Mouse (Mus musculus): Measurements from ENCODE around the gene Mrps18a. TPM values are rescaled to one million over a fixed set of nuclear protein-coding genes. Genes with fewer than 3 reads are reported as not detected.

The Mrps18a gene
- total RNA-seq, 2 experiments from 2014 or later = 86.4 to 93.2 TPM

DNA sequence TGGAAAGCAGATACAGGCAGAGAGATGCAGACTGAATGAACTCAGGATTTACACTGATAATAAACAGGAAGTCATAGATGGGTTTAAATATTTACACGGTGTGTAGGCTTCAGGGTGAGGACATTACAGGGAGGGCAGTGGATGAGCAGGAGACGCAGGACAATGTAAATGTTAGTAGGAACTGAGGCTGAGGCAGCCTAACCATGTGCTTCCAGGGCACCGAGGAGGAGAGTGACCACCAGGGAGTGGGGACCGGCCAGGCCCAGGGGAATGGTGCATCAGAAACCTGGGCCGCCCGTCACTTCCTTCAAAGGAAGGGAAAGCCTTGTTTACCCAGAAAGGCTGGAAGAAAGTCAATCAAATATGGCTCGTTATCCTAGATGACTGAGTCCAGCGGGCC lies 12.3 kb upstream of the Mrps18a start:
- no peak for DNase-seq (ENCODE audit: low spot score in 2 of 2)

DNA sequence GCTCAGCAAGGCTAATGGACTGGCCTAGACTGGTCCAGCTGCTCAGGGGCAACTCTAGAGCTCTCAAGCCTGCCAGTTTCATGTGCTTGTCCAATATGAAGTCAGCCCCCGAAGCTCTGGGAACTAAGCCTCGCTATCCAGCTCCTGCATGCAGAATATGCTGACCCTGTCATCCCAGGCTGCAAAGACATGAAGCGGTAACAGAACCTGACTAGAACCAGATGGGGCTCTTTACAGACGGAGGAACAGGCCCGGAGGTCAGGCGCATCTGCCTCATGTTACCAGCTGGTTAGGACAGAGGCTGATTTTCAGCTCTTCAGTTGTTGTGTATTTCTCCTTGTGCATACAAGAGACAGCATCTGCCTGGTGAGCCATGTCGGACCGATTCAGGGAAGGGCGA lies 8.9 kb upstream of the Mrps18a start:
- DNase-seq (ENCODE audit: low spot score in 2 of 2) = no peak

DNA sequence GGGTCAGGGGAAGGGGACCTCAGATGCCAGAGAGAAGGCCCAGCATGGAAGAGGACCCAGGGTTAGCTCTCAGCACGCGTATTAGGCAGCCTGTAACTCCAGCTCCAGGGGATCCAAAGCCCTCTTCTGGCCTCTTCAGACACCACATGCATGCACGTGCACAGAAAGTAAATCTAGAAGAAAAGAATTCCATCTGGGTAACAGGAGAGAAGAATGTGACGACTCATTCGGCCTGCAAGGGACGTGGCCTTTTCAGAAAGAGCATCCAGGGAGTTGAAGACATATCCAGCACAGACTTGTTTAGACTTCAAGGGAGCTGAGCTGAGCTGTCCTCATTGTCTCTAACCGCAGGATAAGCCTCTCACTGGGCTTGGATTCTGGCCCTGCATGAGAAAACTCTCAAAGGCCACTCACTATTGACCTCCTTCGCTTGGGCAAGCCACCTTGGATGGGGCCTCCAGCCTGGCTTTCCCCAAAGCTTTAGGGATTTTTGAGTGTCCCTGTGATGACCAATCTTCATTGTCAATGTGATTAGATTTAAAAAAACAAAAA lies 8.1 kb upstream of the Mrps18a start:
- no peak for DNase-seq (ENCODE audit: low spot score in 2 of 2)

DNA sequence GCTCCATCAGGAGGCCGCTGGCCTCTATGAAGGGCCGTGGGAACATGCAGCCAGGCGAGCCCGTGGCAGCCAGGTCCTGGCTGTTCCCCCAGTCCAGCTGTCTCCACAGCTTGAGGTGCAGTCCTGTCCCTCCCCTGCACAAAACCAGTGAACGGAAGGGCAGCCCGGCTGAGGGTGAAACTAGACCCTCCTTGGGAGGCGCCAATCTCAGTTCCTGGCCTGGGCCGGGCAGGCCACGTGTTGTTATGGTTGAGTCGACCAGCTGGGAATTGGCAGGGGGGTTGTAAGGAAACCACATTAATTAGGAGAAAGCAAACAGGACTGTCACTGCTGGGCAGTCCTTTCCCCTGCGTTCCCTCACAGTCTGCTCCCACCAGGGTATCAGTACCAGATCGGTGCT lies 6.3 kb upstream of the Mrps18a start:
- DNase-seq (ENCODE audit: low spot score in 2 of 2) = no peak

DNA sequence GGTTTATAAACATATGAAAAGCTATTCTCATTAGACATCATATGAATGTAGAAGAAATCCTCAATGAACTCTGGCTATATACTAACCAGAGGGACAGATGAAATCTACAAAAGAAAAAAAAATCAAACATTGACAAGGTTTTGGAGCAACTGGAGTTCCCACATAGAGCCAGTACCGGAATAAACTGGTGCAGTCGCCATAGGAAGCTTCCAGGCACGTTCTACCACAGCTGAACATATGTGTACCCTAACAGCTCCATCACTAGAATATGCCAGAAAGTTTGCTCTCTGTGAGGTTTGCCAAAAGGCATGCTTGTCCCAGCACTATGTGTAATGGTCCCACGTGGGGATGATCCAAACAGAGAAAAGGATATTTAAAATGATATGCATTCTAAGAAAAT lies 2.5 kb upstream of the Mrps18a start:
- no peak for DNase-seq (ENCODE audit: low spot score in 2 of 2)

DNA sequence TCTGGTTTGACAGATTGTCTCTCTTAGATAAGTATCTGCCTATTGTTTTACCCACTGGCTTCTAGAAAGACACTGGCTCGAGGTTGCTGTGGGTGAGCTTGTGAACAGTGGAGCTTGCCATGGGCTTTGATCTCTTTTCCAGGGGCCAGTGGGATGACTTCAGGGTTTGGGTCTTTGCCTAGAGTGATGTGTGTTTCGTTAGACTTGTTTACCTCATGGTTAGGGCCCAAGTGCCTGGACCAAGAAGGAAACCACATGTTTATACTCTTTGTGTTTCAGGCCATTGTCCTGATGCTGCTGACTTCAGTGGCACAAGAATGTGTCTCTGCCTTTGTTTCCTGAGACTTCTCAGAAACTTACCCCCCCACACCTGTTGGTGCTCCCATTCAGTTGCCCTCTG lies 4.7 kb downstream of the Mrps18a start:
- DNase-seq (ENCODE audit: low spot score in 2 of 2) = no peak

DNA sequence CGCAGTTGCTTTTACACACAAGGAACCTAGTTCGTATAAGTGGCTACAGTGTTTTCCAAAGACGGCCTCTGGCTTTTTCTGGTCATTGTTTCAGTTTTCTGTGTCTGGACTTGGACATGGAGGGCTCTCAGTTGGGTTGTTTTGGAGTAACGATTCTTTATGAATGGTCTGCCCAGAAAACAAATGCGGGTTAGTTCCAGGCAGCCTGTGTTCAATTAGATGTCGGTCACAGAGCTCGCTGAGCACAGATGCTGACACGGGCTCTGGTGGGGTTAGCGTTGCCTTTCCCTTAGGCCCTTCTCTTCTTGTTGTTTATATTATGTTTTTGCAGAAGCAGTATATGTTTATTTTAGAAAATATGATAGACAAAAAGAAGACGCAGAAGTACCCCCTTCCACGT lies 5.4 kb downstream of the Mrps18a start:
- DNase-seq (ENCODE audit: low spot score in 2 of 2) = no peak

DNA sequence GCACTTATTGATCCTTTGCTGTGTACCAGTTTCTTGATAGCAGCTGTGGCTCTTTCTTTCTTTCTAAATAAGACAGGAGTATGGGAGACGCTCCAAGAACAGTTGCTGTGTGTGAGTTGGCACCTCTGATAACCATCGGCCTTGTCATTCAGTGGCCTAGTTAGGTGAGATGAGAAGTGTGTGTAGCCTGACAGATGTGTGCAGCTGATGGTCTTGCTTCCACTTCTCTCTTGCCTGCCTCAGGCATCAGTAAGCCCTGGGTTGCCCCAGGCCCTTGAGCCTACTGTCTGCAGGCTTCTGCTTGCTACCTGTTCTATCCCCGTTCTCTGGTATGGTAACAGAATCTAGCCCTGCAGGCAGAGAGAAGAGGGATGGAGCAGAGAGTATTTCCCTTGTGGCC lies 6.1 kb downstream of the Mrps18a start:
- no peak for DNase-seq (ENCODE audit: low spot score in 2 of 2)

DNA sequence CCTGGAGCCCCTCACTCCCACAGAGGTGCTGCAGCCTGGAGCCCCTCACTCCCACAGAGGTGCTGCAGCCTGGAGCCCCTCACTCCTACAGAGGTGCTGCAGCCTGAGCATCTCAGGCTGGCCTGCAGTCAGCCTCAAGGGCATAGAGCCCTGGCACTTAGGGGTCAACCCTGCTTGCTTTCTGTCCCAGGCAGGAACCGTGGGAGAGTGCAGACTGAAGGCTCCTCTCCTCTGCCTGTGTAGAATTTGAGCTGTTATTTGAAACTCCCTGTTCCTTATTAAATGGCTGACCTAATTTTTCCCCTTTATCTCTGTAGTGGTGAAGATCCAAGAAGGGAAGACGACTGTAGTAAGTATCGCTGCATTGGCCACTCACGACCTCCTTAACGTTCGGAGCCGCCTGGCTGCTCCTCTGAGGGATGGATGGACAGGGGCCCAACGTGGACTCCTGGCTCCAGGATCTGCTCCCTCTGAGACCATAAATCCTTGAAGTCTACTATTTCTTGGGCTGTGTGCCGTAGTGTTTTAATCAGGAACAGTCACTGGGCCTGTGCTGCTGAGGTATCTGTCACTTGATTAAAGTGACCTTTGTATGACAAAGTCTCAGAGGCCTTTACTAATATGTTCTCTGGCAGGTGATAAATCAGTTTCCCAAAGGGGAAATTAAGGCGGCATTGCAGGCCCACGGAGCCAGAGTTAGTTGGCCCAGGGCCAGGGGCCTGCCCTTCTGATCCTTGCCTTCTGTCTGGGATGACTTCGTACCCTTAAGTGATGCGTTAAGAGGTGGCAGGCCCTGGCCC lies 7.0 kb downstream of the Mrps18a start:
- DNase-seq (ENCODE audit: low spot score in 2 of 2) = no peak

DNA sequence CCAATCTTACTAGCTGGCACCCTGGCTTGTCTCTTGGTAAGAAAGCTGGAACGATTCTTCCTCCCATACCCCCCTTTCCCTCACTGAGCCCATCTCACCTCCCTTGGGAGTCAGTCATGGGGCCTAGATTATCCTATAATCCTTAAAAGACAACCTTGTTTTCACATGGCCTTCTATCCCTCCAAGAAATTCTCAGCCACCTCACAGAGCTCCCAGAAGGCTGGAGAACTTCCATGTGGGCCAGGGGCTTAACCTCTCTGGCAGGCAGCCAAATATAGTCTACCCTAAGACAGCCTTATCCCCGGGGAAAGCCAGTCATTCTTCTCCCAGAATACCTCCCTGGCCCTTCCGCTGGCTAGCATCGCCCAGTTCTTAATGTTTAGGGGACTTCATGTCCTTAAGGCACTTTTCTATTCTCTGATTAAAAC lies 7.7 kb downstream of the Mrps18a start:
- no peak for DNase-seq (ENCODE audit: low spot score in 2 of 2)

DNA sequence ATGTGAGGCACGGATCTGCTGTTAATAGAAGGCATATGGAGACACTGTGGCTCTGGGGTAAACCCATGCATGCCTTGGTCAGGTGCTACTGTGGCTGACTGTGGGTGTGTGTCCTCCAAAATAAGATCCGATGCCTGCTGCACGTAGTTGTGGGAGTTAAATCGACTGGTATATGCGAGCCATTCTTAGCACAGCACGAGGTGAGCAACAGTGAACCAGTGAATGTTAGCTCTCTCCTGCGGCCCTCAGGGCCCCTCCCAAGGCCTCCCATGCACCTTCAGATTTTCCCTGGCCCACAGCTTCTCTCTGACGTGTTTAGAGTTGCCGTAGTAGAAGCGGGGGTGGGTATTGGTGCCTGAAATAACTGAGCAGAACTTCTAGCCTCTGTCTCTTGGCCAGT lies 8.9 kb downstream of the Mrps18a start:
- no peak for DNase-seq (ENCODE audit: low spot score in 2 of 2)

DNA sequence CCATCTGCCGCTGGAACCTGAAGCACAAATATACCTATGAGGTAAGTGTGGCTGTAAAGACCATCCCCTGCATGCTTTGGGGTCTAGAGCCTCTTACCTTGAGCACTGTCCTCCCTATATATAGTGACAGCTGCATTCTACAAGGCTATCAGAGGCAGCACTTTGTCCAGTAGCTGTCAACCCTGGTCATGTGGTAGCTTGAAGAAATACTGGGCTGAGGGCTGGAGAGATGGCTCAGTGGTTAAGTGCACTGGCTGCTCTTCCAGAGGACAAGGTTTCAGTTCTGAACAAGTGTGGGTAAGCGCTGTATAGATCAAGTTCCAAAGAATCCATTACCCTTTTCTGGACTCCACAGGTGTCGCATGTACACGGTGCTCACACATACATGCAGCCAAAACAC lies 12.0 kb downstream of the Mrps18a start:
- DNase-seq (ENCODE audit: low spot score in 2 of 2) = no peak

DNA sequence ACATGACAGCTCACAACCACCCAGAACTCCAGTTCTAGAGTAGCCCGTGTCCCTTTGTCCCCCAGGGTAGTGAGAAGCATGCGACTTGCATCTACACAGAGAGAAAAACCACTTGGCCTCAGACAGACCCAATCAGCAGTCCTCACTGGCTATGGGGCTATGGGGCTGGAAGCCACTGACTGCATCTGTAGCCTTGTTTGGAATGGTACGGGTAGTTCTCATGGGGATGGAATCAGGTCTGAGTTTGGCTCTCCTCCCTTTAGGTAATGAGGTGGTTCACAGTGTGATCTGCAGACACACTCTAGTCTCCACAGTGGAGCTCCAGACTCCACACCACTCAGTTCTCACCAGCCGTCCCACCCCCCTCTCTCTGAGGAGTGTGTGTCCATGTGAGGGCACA lies 12.5 kb downstream of the Mrps18a start:
- no peak for DNase-seq (ENCODE audit: low spot score in 2 of 2)

DNA sequence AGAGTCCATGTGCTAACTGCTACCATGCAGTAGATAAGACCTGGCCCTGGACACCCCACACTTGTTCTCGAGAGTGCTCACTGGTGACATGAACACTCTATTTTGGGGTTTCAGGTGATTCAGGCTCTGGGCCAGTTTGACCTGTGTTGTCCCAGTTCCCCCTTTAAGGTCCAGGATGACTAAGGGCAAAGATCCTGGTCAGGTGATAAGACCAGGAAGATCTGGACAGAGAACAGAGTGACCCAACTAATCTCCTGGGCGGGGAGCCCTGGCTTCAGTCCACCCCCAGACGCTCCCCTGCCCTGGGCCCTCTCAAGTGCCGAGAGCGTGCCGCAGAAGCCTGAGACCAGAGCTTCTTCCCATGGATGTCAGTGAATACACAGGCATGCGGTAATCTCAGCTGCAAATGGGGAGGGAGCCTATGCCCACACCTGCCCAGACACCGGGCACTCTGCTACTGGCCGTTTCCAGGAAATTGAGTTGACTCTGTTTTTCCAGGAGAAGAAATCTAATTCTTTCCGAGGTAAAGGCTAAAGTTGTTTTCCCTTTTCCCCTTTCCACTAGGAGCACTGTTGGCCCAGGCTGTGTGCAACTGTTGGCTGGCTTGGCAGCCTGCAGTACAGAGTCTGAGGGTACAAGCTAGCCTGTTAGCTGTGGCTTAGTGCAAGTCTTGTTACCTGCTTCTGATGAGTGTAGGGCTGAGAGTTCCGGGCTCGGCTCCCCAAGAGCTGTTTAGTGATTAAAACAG lies 13.3 kb downstream of the Mrps18a start:
- DNase-seq (ENCODE audit: low spot score in 2 of 2) = no peak

DNA sequence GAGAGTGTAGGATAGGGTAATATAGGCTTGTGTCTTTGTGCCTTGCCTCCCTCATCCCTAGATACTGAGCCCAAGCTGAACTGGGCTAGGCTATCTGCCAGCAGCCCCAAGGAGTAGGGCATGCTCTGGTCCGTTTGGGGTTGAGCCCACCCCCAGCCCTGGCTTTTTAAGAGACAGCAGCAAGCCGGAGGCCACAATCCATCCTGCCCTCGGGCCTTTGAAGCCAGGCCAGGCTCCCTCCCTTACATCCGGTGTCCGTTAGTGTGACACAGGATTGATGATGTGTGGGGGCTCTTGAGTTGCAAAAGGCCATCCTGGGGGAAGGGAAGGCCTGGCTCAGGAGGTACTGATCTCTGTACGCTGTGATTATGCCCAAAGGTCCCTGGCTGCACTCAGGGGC lies 15.8 kb downstream of the Mrps18a start:
- no peak for DNase-seq (ENCODE audit: low spot score in 2 of 2)

DNA sequence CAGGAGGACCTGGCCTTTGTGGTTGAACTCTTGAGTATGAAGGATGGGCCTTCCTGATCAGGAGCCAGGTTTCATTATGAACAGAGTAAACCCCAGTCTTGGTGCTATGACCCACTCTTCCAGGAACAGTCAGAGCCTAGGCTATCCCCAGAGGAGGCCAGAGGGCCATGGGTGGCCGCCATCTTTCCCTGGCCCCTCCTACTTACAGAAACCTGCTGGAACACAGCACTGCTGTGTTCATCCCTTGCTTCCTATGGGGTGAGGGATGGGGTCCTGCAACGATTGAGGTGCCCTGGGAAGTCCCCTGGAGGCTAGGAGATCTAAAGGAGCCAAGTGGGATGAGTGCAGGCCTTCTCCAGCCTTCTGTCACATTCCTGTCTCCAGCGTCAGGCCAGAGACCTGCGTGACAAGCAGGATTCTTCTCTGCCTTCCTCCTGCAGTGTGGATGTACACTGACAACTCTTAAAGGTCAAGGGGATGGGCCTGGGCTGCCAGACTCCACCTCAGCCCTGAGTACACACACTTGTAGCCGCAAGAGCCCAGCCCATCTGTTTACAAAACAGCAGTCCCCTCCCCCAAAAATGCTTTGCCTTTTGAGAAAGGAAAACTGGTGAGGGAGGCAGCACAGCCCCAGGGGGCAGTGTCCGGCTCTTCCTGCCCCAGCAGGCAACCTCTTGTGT lies 17.2 kb downstream of the Mrps18a start:
- no peak for DNase-seq (ENCODE audit: low spot score in 2 of 2)

DNA sequence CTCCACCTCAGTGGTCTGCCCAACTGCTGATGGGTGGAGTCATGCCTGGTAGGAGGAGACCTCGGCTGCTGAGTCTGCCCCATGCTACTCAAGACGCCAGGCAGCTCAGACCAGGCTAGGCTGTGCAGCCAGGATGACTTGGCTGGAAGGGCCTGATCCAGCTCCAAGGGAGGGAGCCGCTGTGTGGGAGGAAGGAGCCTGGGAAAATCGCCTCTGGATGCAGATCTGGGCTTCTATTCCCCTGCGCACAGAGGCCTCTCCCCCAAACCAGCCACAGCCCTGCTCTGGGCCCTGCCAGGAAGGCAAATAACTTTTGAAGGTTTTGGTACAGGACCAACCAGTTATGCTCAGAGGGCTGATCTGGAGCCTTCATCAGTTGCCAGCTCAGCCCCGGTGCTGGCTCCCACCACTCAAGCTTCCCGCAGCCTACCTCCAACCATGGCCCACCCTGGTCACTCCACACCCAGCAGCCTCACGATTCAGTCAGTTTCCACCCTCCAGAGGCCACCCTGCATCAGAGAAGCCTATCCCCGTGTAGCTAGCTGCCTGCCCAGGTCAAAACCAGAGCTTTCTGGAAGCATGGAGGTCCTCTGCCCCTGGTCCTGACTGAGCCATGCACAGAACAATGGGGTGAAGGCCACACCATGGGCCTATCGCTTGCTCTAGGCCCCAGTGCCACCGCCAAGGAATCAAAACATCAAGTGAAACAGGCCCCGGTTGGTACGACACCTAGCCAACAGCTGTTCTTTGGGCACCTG lies 19.1 kb downstream of the Mrps18a start:
- no peak for DNase-seq (ENCODE audit: low spot score in 2 of 2)

DNA sequence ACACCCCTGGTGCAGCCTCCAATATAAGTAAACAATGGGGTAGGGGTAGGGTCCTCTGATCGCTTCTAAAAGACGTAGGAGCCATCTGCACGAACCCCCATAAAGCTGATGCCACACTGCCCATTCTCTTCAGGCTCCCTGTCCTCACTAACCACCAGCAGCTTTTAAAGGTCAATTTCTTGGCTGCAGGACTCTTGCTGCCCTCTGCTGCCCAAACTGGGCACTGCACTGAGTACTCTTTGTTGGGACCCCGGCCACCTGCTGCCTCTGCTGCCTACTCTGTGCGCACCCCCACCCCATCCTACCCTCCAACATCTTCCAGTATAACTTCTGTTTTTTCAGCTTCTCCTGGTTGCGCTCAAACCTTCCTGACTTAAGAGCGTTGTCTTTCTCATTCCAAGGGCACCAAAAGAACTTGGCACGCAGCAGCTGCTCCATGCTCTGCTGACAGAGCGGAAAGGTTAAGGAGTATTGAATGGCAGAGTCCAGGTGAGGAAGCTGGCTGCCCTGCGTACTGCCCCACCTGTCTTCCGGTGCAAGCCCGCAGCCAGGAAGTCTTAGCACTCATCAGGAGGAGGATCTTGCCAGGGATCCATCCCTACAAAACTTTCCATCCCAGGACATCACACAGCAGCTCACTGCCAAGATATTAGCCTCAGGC lies 21.4 kb downstream of the Mrps18a start:
- DNase-seq (ENCODE audit: low spot score in 2 of 2) = peak; percentile 32 to 75

DNA sequence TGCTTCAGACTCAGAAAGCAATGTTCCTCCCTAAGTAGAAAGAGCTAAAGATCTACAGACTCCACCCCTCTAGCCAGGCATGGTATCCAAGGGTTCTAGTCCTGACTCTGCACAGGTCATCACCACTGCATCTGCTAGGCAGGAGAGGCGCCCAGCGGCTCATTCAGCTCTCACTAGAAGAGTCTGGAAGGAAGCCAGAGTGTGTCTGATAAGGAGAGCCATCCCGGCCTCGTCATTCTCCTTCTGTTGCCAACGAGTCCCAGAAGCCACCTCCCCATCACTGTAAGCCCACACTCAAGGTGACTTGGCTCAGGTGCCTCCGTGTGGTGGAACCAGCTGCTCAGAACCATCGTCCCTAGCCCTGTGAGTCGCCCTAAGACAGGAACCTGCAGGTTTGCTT lies 22.1 kb downstream of the Mrps18a start:
- no peak for DNase-seq (ENCODE audit: low spot score in 2 of 2)

DNA sequence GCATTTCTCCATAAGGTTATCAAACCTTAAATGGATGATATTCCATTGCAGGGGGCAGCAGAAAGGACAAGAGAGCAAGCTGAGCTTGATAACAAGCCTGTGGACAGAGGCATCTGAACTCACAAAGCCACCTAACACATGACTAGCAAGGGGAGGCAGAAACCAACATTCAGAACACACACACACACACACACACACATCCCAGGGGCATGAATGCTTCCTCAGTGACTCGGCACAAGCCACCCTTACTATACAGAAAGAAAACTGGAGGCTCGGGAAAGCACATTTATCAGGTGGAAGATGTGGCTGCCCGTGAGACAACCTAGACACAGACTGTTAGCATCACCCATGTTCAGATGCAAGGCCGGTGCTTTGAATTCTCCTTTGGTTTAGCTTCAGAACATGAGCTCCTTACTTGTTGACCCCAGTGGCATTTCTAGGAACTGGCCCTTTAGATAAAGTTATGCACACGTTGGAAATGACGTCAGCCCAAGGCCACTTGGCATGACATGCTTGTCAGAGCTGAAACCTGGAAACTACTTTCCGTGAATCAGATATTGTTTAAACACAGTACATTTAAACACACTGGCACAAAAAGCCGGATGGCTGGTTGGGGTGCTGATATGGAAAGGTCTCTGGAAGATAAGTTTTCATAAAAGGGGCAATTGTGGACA lies 27.9 kb downstream of the Mrps18a start:
- DNase-seq (ENCODE audit: low spot score in 2 of 2) = no peak

Measured in layer of hippocampus, adult 18-20 months (tissue).